Mouse (Mus musculus) cerebellum, adult 2 months (tissue): ENCODE measurements around the gene Stx8. TPM values are rescaled to one million over a fixed set of nuclear protein-coding genes. Genes with fewer than 3 reads are reported as not detected.

ENCODE experiments used
- DNase-seq, 2 experiments: peaks; one replicate each; pipeline ENCODE4 v3.0.0; 2021
- H3K27ac ChIP-seq: fragments of 200-500 bp; 2 replicates; pipeline ENCODE4 v1.5.1; 2012; ENCODE audit warnings: low read length, control low read depth, inconsistent platforms; ENCODE audit not compliant: insufficient read depth
- H3K27me3 ChIP-seq: fragments of 200-500 bp; 2 replicates; pipeline ENCODE4 v1.6.1; 2012; ENCODE audit warnings: inconsistent platforms, mild to moderate bottlenecking, low read length, moderate library complexity; ENCODE audit not compliant: control insufficient read depth, insufficient read depth
- H3K4me1 ChIP-seq: fragments of 200-500 bp; 2 replicates; pipeline ENCODE4 v1.6.1; 2011; ENCODE audit warnings: low read length; ENCODE audit not compliant: control insufficient read depth, insufficient read depth
- H3K4me3 ChIP-seq: fragments of 200-500 bp; replicated peaks from 2 replicates; pipeline ENCODE3; 2011; ENCODE audit warnings: mild to moderate bottlenecking, low read depth, low read length, control low read depth; ENCODE audit not compliant: insufficient read depth
- CTCF ChIP-seq: fragments of 200-500 bp; IDR thresholded peaks from 2 replicates; pipeline ENCODE4 v1.5.1; 2011; ENCODE audit warnings: low read depth, mild to moderate bottlenecking, control low read depth, low read length, moderate library complexity, borderline replicate concordance; ENCODE audit not compliant: insufficient read depth
- POLR2A ChIP-seq: fragments of 200-500 bp; IDR thresholded peaks from 2 replicates; pipeline ENCODE4 v1.6.1; 2011; ENCODE audit warnings: low read length, control low read depth, borderline replicate concordance; ENCODE audit not compliant: insufficient read depth
- WGBS: fragments of 180-500 bp; shearing (Covaris S2); methylation state at CpG from one replicate; pipeline ENCODE4 v1.1.7; 2018; 5-methylcytosine and 5-hydroxymethylcytosine counted together
- polyA plus RNA-seq: library from polyadenylated mRNA; depleted of rRNA; stranded (reverse); fragments of >200 nt; gene quantifications from 2 replicates; pipeline ENCODE4 v1.2.3, GENCODE M21; 2012

The Stx8 gene
- polyA plus RNA-seq, 1 experiment: 39.6 TPM

GRCm38 (mm10) chr11:68030771-68031170 lies 64.8 kb downstream of the Stx8 start:
- no peaks in the 10 kb centered on the region for H3K4me1 ChIP-seq
- 89% methylated on average over 1 of the region's 1 CpGs for WGBS

GRCm38 (mm10) chr11:68032448-68032847 lies 66.5 kb downstream of the Stx8 start:
- TF ChIP-seq CTCF (no peak), POLR2A (no peak)
- H3K4me3 ChIP-seq: no peak overlapping the region
- WGBS: 83% methylated on average over 2 of the region's 2 CpGs

More at GRCm38 (mm10) chr11:68030771-68031170, 64.8 kb downstream of the Stx8 start:
- Histone ChIP-seq H3K27ac (no peak overlapping the region), H3K27me3 (no peaks in the 10 kb centered on the region), H3K4me3 (no peak overlapping the region)
- peak in 1 of 2 experiments; percentile 27 for DNase-seq
- TF ChIP-seq CTCF: no peak
- TF ChIP-seq POLR2A: no peak

GRCm38 (mm10) chr11:68033331-68033926 lies 67.4 kb downstream of the Stx8 start:
- WGBS: 72% methylated on average over 11 of the region's 11 CpGs
- Histone ChIP-seq H3K4me1 (peaks cover 3% of the 10 kb centered on the region; the same call in 1 of the 2 replicates), H3K4me3 (no peak overlapping the region), H3K27me3 (no peaks in the 10 kb centered on the region), H3K27ac (no peak overlapping the region)
- TF ChIP-seq POLR2A (no peak), CTCF (no peak)
- no peak for DNase-seq

More at GRCm38 (mm10) chr11:68032448-68032847, 66.5 kb downstream of the Stx8 start:
- no peak for DNase-seq
- H3K4me1 ChIP-seq: peaks cover 3% of the 10 kb centered on the region; the same call in 1 of the 2 replicates
- no peak overlapping the region for H3K27ac ChIP-seq
- no peaks in the 10 kb centered on the region for H3K27me3 ChIP-seq

GRCm38 (mm10) chr11:68034422-68034821 lies 68.4 kb downstream of the Stx8 start:
- no peak for DNase-seq
- Histone ChIP-seq H3K27ac (no peak overlapping the region), H3K4me3 (no peak overlapping the region), H3K27me3 (no peaks in the 10 kb centered on the region), H3K4me1 (peaks cover 3% of the 10 kb centered on the region; the same call in 1 of the 2 replicates)
- WGBS: 96% methylated on average over 5 of the region's 5 CpGs
- TF ChIP-seq POLR2A (no peak), CTCF (no peak)

- WGBS: 87% methylated on average over 4 of the region's 4 CpGs
- TF ChIP-seq POLR2A (no peak), CTCF (no peak)
- H3K4me3 ChIP-seq: no peak overlapping the region
- DNase-seq: no peak
- H3K27ac ChIP-seq: no peak overlapping the region
- no peaks in the 10 kb centered on the region for H3K27me3 ChIP-seq
- H3K4me1 ChIP-seq: peaks cover 3% of the 10 kb centered on the region; the same call in 1 of the 2 replicates
These were observed 69.4 kb downstream of the Stx8 start for GRCm38 (mm10) chr11:68035303-68035891.

GRCm38 (mm10) chr11:68036133-68036959 lies 70.4 kb downstream of the Stx8 start:
- H3K27me3 ChIP-seq: no peaks in the 10 kb centered on the region
- H3K4me1 ChIP-seq: peaks cover 3% of the 10 kb centered on the region; the same call in 1 of the 2 replicates
- no peak overlapping the region for H3K4me3 ChIP-seq
- TF ChIP-seq CTCF (no peak), POLR2A (no peak)
- no peak overlapping the region for H3K27ac ChIP-seq
- 69% methylated on average over 20 of the region's 20 CpGs for WGBS
- no peak for DNase-seq

- H3K27ac ChIP-seq: no peak overlapping the region
- H3K4me3 ChIP-seq: no peak overlapping the region
- no peak for TF ChIP-seq CTCF
- no peak for TF ChIP-seq POLR2A
- no peak for DNase-seq
- H3K27me3 ChIP-seq: no peaks in the 10 kb centered on the region
- peaks cover 3% of the 10 kb centered on the region; the same call in 1 of the 2 replicates for H3K4me1 ChIP-seq
- WGBS: 93% methylated on average over 9 of the region's 9 CpGs
These were observed 71.1 kb downstream of the Stx8 start for GRCm38 (mm10) chr11:68037093-68037492.
